Mouse (Mus musculus) gastrocnemius, postnatal 36 days (tissue): ENCODE data around the gene Birc3. TPM values are rescaled to one million over a fixed set of nuclear protein-coding genes. Genes with fewer than 3 reads are reported as not detected.
A peak's percentile ranks its signal among the peaks of the same experiment; 100 is the strongest.
"Not testable (repeated sequence)": the region's sequence is repeated elsewhere in the genome, so short reads cannot be mapped to it uniquely, and the experiment has no call there.

Source experiments
- DNase-seq, 2 experiments: peaks; one replicate each; pipeline ENCODE4 v3.0.0; 2022
- intact Hi-C: fragments of 180-260 bp; cut with DNase I; formaldehyde crosslinking; loops from one replicate; pipeline ENCODE4 v1.15.1; 2025
- total RNA-seq, 2 experiments: library from RNA; stranded (reverse); gene quantifications; 2 replicates each; pipeline ENCODE4 v1.2.3; 2021

The Birc3 gene
- total RNA-seq, 2 experiments from 2014 or later = 5.0 to 5.3 TPM

DNA sequence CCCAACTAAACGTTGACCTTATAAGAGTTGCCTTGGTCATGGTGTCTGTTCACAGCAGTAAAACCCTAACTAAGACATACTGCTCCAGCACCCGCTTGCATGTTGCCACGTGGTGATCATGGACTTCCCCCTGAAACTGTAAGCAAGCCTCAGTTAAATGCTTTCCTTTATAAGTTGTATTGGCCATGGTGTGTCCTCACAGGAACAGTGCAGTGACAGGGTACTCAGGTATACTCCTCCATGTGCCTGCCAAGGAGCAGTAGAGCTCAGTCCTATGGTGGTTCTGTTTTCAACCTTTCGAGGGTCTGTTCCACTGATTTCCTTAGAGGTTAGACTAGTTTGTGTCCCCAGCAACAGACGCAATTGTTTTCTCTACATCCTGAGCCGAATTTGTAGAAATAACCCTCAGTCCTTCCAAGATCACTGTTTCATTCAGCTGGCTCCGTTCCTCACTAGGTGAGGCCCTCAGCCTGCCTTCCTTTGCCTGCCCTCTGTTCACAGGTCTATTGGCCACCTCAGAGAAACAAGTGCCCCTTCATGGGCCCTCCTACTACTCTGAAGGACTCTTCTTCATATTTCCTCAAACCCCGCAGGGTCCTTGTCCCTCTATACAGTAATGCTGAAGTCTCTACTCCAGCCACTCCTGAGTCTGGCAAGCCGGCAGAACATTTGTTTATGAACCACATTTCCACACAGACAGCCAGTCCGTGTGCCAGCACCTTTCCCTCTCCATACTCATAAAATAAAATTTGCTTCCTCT, 2.2 kb downstream of the Birc3 start:
- no peak for DNase-seq
- intact Hi-C loops = no loop called here

DNA sequence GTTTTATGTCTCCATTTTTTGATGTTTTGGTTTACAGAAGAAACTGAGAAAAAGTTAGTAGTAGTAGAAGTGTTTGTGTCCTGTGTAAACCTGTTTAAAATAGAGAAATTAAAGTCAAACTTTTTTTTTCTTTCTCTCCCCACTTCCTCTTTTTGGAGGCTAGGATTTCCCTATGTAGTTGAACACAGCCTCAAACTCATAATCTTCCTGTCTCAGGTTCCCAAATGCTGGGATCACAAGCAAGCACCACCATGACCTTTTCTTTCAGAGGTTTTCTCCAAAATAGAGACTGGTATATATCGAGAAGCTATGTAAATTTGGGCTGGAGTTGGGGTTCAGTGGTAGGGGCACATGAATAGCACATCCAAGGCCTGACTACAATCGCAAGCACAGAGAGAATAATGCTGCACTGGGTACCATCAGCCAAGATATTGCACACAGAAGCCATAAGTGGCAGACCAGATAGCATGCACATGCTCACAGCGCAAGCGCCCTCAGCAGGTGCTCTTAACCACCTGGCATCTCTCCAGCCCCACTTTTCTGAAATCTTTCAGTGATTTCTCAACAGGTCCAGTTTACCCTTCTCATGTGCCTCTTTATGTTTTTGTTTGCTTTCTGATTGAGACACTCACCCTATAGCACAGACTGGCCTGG, 4.0 kb downstream of the Birc3 start:
- intact Hi-C loops = no loop called here
- no peak for DNase-seq

GRCm38 (mm10) chr9:7867981-7868380, 5.0 kb downstream of the Birc3 start:
- DNase-seq = no peak
- intact Hi-C loops = no loop called here

GRCm38 (mm10) chr9:7866981-7867380, 6.0 kb downstream of the Birc3 start:
- DNase-seq, intact Hi-C loops: not testable (repeated sequence)

GRCm38 (mm10) chr9:7860976-7861375, 12.0 kb downstream of the Birc3 start:
- no peak for DNase-seq
- intact Hi-C loops = no loop called here

GRCm38 (mm10) chr9:7855912-7856311, 17.1 kb downstream of the Birc3 start:
- intact Hi-C loops = loop anchor here (2.0 kb wide), 1 partner anchor 141 kb away; no protein-coding TSS in a partner anchor
- no peak for DNase-seq

- intact Hi-C loops = loop anchor here (2.0 kb wide), 1 partner anchor 141 kb away; no protein-coding TSS in a partner anchor
- DNase-seq = no peak
These were observed 17.6 kb downstream of the Birc3 start for GRCm38 (mm10) chr9:7855374-7855773.

DNA sequence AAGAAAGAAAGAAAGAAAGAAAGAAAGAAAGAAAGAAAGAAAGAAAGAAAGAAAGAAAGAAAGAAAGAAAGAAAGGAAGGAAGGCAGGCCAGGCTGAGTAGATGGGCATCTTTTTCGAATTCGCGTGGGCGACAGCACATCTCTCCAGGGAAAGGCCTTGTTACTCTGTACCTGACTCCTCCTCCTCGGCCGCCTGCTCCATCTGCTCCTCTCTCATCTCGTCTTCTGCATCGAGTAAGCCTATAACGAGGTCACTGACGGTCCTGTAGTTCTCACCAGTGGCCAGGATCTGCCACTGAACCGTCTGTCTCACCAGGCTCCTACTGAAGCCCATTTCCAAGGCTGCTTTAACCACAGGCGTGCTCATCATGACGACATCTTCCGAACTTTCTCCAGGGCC, 18.8 kb downstream of the Birc3 start:
- not testable (repeated sequence) for DNase-seq
- intact Hi-C loops = loop anchor here (2.0 kb wide), 1 partner anchor 139 kb away; no protein-coding TSS in a partner anchor

DNA sequence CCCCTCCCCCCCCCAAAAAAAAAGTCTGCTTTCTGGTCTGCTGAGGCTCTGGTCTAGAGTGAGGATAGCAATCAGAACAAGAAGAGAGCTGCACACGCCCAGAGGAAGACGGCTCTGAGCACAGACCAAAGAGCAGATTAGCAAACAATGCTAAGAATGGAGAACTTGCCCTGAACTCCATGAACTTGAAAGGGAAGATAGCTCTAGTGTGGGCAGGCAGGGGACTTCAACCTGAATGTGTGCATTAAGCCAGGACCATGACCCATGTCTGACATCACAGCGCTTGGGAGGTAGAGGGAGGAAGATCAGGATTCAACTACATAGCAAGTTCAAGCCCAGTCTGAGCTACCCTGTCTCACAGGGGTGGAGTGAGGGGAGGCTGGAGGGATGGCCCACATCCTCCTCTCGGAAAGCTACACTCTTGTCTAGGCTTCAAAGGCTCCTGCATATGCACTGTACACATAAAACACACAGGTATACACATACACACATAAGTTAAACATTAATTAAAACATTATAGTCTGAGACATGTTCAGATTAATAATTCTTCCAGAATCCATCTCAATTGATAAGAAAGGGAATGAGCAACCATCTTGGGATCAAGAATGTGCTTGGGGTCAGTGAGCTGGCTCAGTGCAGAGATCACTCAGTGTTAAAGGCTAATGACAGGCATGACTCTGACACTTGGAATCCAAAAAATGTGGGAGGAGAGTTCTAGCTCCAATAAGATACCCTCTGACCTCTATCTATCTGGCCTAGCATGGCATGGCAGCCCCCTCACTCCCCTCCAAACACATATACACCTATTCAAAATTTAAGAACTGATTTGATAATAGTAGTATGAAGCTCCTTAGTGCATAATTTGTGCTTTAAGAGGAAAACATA, 20.4 kb downstream of the Birc3 start:
- intact Hi-C loops = no loop called here
- no peak for DNase-seq

- intact Hi-C loops = no loop called here
- DNase-seq = no peak
These were observed 21.1 kb downstream of the Birc3 start for GRCm38 (mm10) chr9:7851841-7852240.

DNA sequence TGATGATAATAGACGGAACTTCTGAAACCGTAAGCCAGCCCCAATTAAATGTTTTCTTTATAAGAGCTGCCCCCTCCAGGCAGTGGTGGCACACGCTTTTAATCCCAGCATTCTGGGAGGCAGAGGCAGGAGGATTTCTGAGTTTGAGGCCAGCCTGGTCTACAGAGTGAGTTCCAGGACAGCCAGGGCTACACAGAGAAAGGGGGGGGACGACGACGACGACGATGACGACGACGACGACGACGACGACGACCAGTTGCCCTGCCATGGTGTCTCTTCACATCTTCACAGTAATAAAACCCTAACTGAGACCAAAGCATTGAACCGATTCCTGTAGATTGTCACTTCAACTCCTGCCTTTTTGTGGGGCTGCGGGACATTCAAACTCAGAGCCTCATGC, 24.8 kb downstream of the Birc3 start:
- no peak for DNase-seq
- intact Hi-C loops = loop anchor here (10.0 kb wide), 1 partner anchor 157 kb away; the partner anchor contains the start of gene Yap1

DNA sequence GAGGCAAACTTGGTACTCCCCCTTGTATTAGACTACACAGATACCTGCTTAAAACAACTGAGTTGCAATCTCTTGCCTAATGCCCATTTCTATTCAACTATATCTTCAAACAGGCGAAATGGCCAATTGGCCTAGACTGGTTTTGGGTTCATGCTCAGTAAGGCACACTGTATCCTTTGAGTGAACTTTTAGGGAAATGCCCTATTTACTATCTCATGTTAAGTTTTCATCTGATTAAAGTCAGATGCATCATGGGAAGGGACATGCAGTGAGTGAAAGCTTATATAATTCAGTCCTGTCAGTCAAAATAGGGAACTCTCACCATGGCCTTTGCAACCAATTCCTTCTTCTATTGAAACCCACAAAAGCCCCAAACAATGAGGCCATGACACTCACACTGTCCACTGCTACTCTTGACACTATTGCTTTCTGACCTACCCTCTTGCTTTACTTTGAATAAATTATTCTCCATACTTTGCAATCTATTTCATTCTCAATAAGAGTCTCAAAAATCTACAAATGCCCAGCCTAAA, 26.3 kb downstream of the Birc3 start:
- DNase-seq = no peak
- intact Hi-C loops = loop anchor here (10.0 kb wide), 1 partner anchor 158 kb away; the partner anchor contains the start of gene Yap1

DNA sequence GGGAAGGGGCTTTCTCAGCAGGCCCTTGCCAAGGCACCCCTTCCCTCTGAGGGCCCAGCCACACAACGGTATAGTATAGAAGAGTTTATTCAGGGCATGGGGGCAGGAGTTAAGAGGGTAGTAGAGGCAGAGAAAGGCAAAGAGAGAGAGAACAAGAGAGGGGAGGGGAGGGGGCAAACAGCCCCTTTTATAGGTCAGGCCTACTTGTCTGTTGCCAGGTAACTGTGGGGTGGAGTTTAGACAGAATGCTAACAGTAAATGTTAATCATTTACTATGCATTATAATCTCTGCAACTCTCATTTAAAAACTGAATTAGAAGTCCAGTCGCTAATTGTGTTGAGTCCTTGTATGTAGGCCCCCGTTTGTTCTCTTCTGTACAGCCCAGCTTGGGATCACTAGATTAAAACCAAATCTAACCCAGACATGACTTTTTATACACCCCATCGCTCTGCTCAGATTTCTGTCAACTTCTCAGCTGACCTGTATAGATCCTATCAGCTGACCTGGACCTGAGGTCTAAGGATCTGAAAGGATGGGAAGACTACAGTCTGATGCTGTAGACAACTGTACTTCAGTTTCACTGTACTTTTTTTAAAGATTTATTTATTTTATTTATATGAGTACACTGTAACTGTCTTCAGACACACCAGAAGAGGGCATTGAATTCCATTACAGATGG, 27.6 kb downstream of the Birc3 start:
- no peak for DNase-seq
- intact Hi-C loops = loop anchor here (10.0 kb wide), 1 partner anchor 159 kb away; the partner anchor contains the start of gene Yap1

DNA sequence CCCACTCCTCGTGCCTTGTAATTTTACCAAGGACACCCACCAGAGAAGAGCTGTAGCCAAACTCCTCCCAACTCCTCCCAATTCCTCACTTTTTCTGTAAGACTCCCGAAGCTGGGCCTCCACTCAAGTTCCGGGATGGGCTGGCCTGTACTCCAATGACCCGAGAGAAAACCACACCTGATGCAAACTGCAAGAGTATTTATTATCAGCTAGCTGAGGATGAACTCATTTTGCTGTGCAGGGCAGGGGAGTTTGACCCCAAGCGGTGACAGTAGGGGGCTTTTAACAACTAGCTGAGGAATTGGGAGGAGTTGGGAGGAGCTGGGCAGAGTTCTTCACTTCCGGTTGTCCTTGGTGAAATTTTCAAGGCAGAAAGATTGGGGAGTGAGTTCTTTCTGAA, 31.8 kb downstream of the Birc3 start:
- no peak for DNase-seq
- intact Hi-C loops = loop anchor here (10.0 kb wide), 1 partner anchor 164 kb away; the partner anchor contains the start of gene Yap1

DNA sequence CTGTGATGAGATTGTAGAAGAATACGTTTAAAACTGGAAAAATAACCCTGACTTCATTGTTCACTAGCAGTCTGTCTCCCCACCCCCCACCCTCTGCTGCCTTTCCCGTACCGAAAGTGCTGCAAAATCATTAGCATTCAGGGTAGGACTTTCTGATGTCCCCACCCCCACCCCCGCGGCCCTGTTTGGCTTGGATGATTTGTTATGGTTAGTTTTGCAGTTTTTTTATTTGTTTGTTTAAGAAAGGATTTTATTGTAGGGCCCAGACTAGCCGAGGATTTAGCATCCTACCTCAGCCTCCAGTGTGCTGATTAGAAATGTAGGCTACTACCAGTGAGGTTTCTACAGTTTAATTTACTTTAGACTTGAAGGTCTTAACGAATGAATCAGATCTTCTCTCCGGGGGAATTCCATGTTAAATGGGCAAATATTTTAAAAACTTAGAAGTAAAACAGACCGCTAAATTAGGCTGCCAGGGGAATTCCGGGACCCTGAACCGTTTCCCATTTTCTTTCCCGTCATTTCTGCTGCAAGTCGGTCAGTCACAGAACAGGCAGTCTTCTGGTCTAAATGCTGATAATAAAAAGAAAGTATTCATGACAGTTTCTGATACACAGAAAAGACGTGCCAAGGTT, 35.1 kb downstream of the Birc3 start:
- DNase-seq = no peak
- intact Hi-C loops = loop anchor here (2.0 kb wide), 1 partner anchor 73 kb away; the partner anchor contains the start of gene Tmem123

- peak; percentile 91 to 93 for DNase-seq
- intact Hi-C loops = loop anchor here (2.0 kb wide), 1 partner anchor 72 kb away; the partner anchor contains the start of gene Tmem123
These were observed 35.8 kb downstream of the Birc3 start, which contains the start of gene Birc2 for GRCm38 (mm10) chr9:7836905-7837805. Gene Birc2, minus strand, starts transcription at chr9:7837064.

DNA sequence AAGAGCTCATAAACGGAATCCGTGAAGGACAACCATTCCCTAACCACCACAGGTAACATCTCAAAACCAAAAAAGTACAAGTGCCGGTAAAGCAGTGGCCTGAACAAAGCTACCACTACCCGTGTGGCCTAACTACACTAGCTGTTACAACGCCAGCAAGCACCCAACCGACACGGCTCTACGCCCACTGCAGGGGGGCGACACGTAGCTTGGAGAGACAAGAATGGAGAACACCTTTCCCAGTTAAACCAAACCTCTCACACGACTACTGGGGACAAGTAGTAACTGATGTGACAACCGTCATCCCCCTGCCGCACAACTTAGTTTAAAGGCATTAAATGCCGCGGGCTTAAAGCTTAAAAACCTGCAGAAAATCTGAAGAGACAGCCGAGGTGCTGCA, 36.7 kb downstream of the Birc3 start:
- intact Hi-C loops = loop anchor here (2.0 kb wide), 1 partner anchor 72 kb away; the partner anchor contains the start of gene Tmem123
- DNase-seq = peak; percentile 17 to 29

- DNase-seq = no peak
- intact Hi-C loops = no loop called here
These were observed 37.7 kb downstream of the Birc3 start for GRCm38 (mm10) chr9:7835302-7835701.
